Mouse (Mus musculus) olfactory bulb, adult 2 months (tissue): ENCODE measurements around the gene Kin. TPM values are rescaled to one million over a fixed set of nuclear protein-coding genes. Genes with fewer than 3 reads are reported as not detected.
A peak's percentile ranks its signal among the peaks of the same experiment; 100 is the strongest.

ENCODE experiments used
- H3K27ac ChIP-seq: fragments of 200-500 bp; 2 replicates; pipeline ENCODE4 v1.5.1; 2012; ENCODE audit warnings: low read depth, low read length; ENCODE audit not compliant: insufficient read depth
- H3K4me1 ChIP-seq: fragments of 200-500 bp; 2 replicates; pipeline ENCODE4 v1.6.1; 2012; ENCODE audit warnings: low read length; ENCODE audit not compliant: control insufficient read depth, insufficient read depth
- H3K4me3 ChIP-seq: fragments of 200-500 bp; 2 replicates; pipeline ENCODE4 v1.5.1; 2012; ENCODE audit warnings: mild to moderate bottlenecking, low read depth, low read length, moderate library complexity; ENCODE audit not compliant: insufficient read depth
- CTCF ChIP-seq: fragments of 200-500 bp; IDR thresholded peaks from 2 replicates; pipeline ENCODE4 v1.5.1; 2012; ENCODE audit warnings: low read depth, mild to moderate bottlenecking, low read length, moderate library complexity; ENCODE audit not compliant: insufficient read depth
- POLR2A ChIP-seq: fragments of 200-500 bp; IDR thresholded peaks from 2 replicates; pipeline ENCODE4 v1.6.1; 2012; ENCODE audit warnings: mild to moderate bottlenecking, low read depth, low read length, moderate library complexity; ENCODE audit not compliant: insufficient read depth
- WGBS: fragments of 180-500 bp; shearing (Covaris S2); methylation state at CpG from one replicate; pipeline ENCODE4 v1.1.7; 2018; 5-methylcytosine and 5-hydroxymethylcytosine counted together
- polyA plus RNA-seq: library from polyadenylated mRNA; stranded (reverse); fragments of >200 nt; gene quantifications from 2 replicates; pipeline ENCODE4 v1.2.4, GENCODE M21; 2012; ENCODE audit warnings: low replicate concordance; ENCODE audit not compliant: missing spikeins, insufficient read depth, insufficient read length

The Kin gene
- polyA plus RNA-seq, 1 experiment, result not detected

DNA sequence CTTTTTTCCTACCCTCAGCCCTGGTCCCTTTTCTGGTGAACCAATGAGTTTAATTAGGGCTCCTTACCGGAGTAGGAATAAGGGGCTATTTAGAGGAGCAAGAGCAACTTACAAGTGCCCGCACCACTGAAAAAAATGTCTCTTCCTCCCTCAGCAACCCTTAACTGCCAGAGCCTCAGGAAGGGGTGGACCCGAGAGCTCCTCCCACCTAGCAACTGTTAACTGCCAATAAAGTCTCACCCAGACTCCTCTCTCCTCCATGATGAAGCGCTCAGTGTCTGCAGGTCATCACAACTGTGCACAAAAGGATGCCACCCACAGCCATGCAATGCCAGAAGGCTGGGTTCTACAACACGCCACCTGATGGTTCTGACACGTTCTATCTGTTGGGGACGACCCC is 8.6 kb upstream of the Kin start:
- Histone ChIP-seq H3K4me1 (peaks cover 30% of the 10 kb centered on the region), H3K4me3 (no peak overlapping the region), H3K27ac (no peak overlapping the region)
- 74% methylated on average over 7 of the region's 7 CpGs for WGBS
- TF ChIP-seq CTCF (no peak), POLR2A (no peak)

- H3K4me1 ChIP-seq, result peaks cover 36% of the 10 kb centered on the region
- TF ChIP-seq POLR2A, result no peak
- no peak overlapping the region for H3K4me3 ChIP-seq
- 83% methylated on average over 7 of the region's 7 CpGs for WGBS
- H3K27ac ChIP-seq, result no peak overlapping the region
These were observed 5.9 kb upstream of the Kin start for GRCm38 (mm10) chr2:10074470-10074869.

DNA sequence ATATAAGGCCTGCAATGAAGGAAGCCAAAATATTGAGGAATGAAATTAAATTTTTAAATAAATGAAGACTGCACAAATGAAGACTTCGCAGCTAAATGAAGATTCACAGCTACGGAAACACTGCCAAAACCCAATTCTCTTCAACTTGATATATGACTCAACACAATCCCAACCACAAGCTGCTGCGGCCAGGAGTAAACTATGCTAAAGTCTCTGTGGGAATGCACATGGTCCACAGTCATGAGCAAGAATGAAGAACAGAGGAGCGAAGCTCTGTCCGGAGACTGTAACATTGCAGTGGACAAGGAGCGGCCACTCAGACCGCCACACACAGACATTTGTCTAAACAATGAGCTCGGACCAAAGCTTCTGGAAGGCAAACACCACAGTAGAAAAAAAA is 3.7 kb upstream of the Kin start:
- 57% methylated on average over 8 of the region's 8 CpGs for WGBS
- H3K4me3 ChIP-seq, result peak overlapping the region; percentile 25; the same call in 1 of the 2 replicates
- no peak for TF ChIP-seq CTCF
- TF ChIP-seq POLR2A, result no peak
- H3K27ac ChIP-seq, result no peak overlapping the region
- peaks cover 38% of the 10 kb centered on the region for H3K4me1 ChIP-seq

GRCm38 (mm10) chr2:10079745-10080309 is 566 bp upstream of the Kin start:
- H3K27ac ChIP-seq, result peak overlapping the region; percentile 98
- under 1% methylated on average over 28 of the region's 28 CpGs for WGBS
- TF ChIP-seq CTCF, result no peak
- peak overlapping the region; percentile 94 for H3K4me3 ChIP-seq
- H3K4me1 ChIP-seq, result peaks cover 26% of the 10 kb centered on the region

DNA sequence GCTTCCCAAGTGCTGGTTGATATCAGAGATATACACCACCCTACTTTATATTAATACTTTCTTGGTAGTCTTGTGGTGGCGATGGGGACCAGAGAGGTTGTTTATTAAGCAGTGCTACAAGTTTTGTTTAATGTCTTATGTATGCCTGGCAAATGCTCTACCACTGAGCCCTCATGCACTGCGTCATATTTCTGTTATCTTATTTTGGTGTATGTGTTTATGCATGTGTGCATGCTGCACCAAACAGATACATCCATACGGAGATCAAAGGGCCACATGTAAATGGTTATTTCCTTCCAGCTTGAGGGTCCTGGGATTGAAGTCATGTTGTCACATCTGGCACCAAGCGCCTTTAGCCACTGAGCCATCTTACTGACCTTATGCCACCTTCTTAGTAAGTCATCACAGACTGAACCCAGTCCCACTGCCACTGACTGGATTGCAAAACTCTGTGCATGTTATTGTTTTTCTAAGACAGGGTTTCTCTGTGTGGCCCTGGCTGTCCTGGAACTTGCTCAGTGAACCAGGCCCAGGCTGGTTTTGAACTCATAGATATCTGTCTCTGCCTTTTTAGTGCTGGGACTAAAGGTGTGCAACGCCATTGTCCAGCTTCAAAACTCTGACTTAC is 1.2 kb downstream of the Kin start:
- peaks cover 14% of the 10 kb centered on the region; the same call in 1 of the 2 replicates for H3K4me1 ChIP-seq
- TF ChIP-seq CTCF, result no peak
- no peak for TF ChIP-seq POLR2A
- H3K27ac ChIP-seq, result no peak overlapping the region
- WGBS, result 86% methylated on average over 5 of the region's 5 CpGs
- H3K4me3 ChIP-seq, result no peak overlapping the region

GRCm38 (mm10) chr2:10082737-10083136 is 2.3 kb downstream of the Kin start:
- TF ChIP-seq CTCF, result no peak
- no peak for TF ChIP-seq POLR2A

GRCm38 (mm10) chr2:10087256-10087850 is 7.0 kb downstream of the Kin start:
- no peak overlapping the region for H3K27ac ChIP-seq
- H3K4me3 ChIP-seq, result no peak overlapping the region
- 72% methylated on average over 8 of the region's 8 CpGs for WGBS
- no peaks in the 10 kb centered on the region for H3K4me1 ChIP-seq
- TF ChIP-seq CTCF (no peak), POLR2A (no peak)

More at GRCm38 (mm10) chr2:10082737-10083136, 2.3 kb downstream of the Kin start:
- H3K27ac ChIP-seq, result no peak overlapping the region
- peaks cover 9% of the 10 kb centered on the region; the same call in 1 of the 2 replicates for H3K4me1 ChIP-seq
- 86% methylated on average over 1 of the region's 1 CpGs for WGBS
- no peak overlapping the region for H3K4me3 ChIP-seq

GRCm38 (mm10) chr2:10094327-10095100 is 14.1 kb downstream of the Kin start:
- 94% methylated on average over 14 of the region's 14 CpGs for WGBS
- Histone ChIP-seq H3K4me3 (no peak overlapping the region), H3K27ac (no peak overlapping the region), H3K4me1 (no peaks in the 10 kb centered on the region)
- TF ChIP-seq POLR2A (no peak), CTCF (no peak)
